Mouse (Mus musculus) spleen, embryonic (tissue): ENCODE results near the gene Jag2.

Source experiments
- CTCF ChIA-PET: fragments of 350-600 bp; sonication (Branson Sonifier 250); formaldehyde crosslinking; loops from one replicate; lab custom pipeline; 2022; lab: Charles Lee

The Jag2 gene

GRCm38 (mm10) chr12:112941156-112941775 is 11.7 kb upstream of the Jag2 start:
- CTCF ChIA-PET, result interaction anchor here (0.6 kb wide), 1 partner anchor 28 kb away, joined by 3 read pairs; no protein-coding TSS in a partner anchor

GRCm38 (mm10) chr12:112940710-112941109 is 11.1 kb upstream of the Jag2 start:
- CTCF ChIA-PET, result interaction anchor here (0.6 kb wide), 1 partner anchor 29 kb away, joined by 3 read pairs; no protein-coding TSS in a partner anchor

- CTCF ChIA-PET, result no interaction called here
These were observed 10.7 kb upstream of the Jag2 start for GRCm38 (mm10) chr12:112940238-112940637.

GRCm38 (mm10) chr12:112938873-112939565 is 9.4 kb upstream of the Jag2 start:
- CTCF ChIA-PET, result no interaction called here

- CTCF ChIA-PET, result interaction anchor here (0.6 kb wide), 1 partner anchor 155 kb away, joined by 3 read pairs; no protein-coding TSS in a partner anchor
These were observed 8.8 kb upstream of the Jag2 start for GRCm38 (mm10) chr12:112938366-112938765.

- CTCF ChIA-PET, result interaction anchor here (0.6 kb wide), 1 partner anchor 155 kb away, joined by 3 read pairs; no protein-coding TSS in a partner anchor
These were observed 8.3 kb upstream of the Jag2 start for GRCm38 (mm10) chr12:112937906-112938305.

GRCm38 (mm10) chr12:112932647-112933046 is 3.1 kb upstream of the Jag2 start:
- CTCF ChIA-PET, result no interaction called here

- CTCF ChIA-PET, result no interaction called here
These were observed 955 bp downstream of the Jag2 start for GRCm38 (mm10) chr12:112928401-112929241.

GRCm38 (mm10) chr12:112927265-112927664 is 2.3 kb downstream of the Jag2 start:
- CTCF ChIA-PET, result no interaction called here

- CTCF ChIA-PET, result no interaction called here
These were observed 3.6 kb downstream of the Jag2 start for GRCm38 (mm10) chr12:112925950-112926349.

- CTCF ChIA-PET, result no interaction called here
These were observed 7.0 kb downstream of the Jag2 start for GRCm38 (mm10) chr12:112922541-112922940.

- CTCF ChIA-PET, result no interaction called here
These were observed 8.1 kb downstream of the Jag2 start for GRCm38 (mm10) chr12:112921518-112921917.

- CTCF ChIA-PET, result no interaction called here
These were observed 11.7 kb downstream of the Jag2 start for GRCm38 (mm10) chr12:112917906-112918305.

GRCm38 (mm10) chr12:112917486-112917885 is 12.1 kb downstream of the Jag2 start:
- CTCF ChIA-PET, result no interaction called here

GRCm38 (mm10) chr12:112916698-112917400 is 12.7 kb downstream of the Jag2 start:
- CTCF ChIA-PET, result no interaction called here

GRCm38 (mm10) chr12:112915587-112915986 is 14.0 kb downstream of the Jag2 start:
- CTCF ChIA-PET, result no interaction called here

GRCm38 (mm10) chr12:112914527-112914926 is 15.0 kb downstream of the Jag2 start:
- CTCF ChIA-PET, result no interaction called here

- CTCF ChIA-PET, result no interaction called here
These were observed 16.4 kb downstream of the Jag2 start for GRCm38 (mm10) chr12:112912951-112913745.

GRCm38 (mm10) chr12:112911701-112912100 is 17.9 kb downstream of the Jag2 start:
- CTCF ChIA-PET, result no interaction called here

- CTCF ChIA-PET, result no interaction called here
These were observed 20.6 kb downstream of the Jag2 start for GRCm38 (mm10) chr12:112908991-112909390.

GRCm38 (mm10) chr12:112905001-112905400 is 24.6 kb downstream of the Jag2 start:
- CTCF ChIA-PET, result no interaction called here
